In genomic region chr2:165838606-165839316, GRCm38 (mm10) we compare ENCODE assay signal across 14 mouse cellular contexts.
DNase-seq lines count a peak whose midpoint lies in the region; ATAC-seq lines count a peak whose summit lies in the region.
"Had no signal": no experiment of that assay in that cellular context is flagged by ENCODE, and none has a peak within 500 bp of the region (broad histone marks: within the 10 kb centered on the region; RNA-seq: fewer than 3 reads in every experiment).

No protein-coding gene starts in this region.

- H3K4me3 ChIP-seq in midbrain, embryonic 12.5 days, result no peak overlapping the region
- no peak overlapping the region for H3K4me3 ChIP-seq in midbrain, embryonic 10.5 days
- no peak overlapping the region for H3K4me3 ChIP-seq in forebrain, embryonic 16.5 days (replicated peaks; ENCODE audit: low read length)
- no peak overlapping the region for H3K4me3 ChIP-seq in midbrain, embryonic 13.5 days (replicated peaks)
- H3K4me3 ChIP-seq in intestine, embryonic 15.5 days (replicated peaks), result no peak overlapping the region
- H3K4me3 ChIP-seq: heart, embryonic 10.5 days; limb, embryonic 15.5 days had no signal

- peaks cover 99% of the 10 kb centered on the region for H3K36me3 ChIP-seq in midbrain, embryonic 12.5 days
- H3K36me3 ChIP-seq in midbrain, embryonic 10.5 days, result peaks cover 100% of the 10 kb centered on the region
- peaks cover 22% of the 10 kb centered on the region for H3K36me3 ChIP-seq in forebrain, embryonic 16.5 days (ENCODE audit: control insufficient read depth, insufficient read depth)
- H3K36me3 ChIP-seq in midbrain, embryonic 13.5 days, result peaks cover 92% of the 10 kb centered on the region
- peaks cover 74% of the 10 kb centered on the region for H3K36me3 ChIP-seq in intestine, embryonic 15.5 days

- ATAC-seq in midbrain, embryonic 12.5 days (ENCODE audit: low FRiP score, low read depth), result 0 out of 2 replicates have a peak, but pooled peaks have one; percentile 6
- ATAC-seq in forebrain, embryonic 16.5 days, result peak; percentile 71
- ATAC-seq in midbrain, embryonic 13.5 days, result peak; percentile 63; the same call in 1 of the 2 replicates
- no peak for ATAC-seq in intestine, embryonic 15.5 days

- H3K4me1 ChIP-seq in midbrain, embryonic 12.5 days, result peaks cover 11% of the 10 kb centered on the region; the same call in 1 of the 2 replicates
- no peaks in the 10 kb centered on the region for H3K4me1 ChIP-seq in midbrain, embryonic 10.5 days
- peaks cover 15% of the 10 kb centered on the region for H3K4me1 ChIP-seq in forebrain, embryonic 16.5 days (replicated peaks; ENCODE audit: control insufficient read depth, insufficient read depth, low read length)
- peaks cover 23% of the 10 kb centered on the region for H3K4me1 ChIP-seq in midbrain, embryonic 13.5 days (replicated peaks)
- no peaks in the 10 kb centered on the region for H3K4me1 ChIP-seq in intestine, embryonic 15.5 days (replicated peaks)

- WGBS in midbrain, embryonic 12.5 days, result 84% methylated on average over 23 of the region's 23 CpGs
- 94% methylated on average over 23 of the region's 23 CpGs for WGBS in midbrain, embryonic 10.5 days
- 53% methylated on average over 23 of the region's 23 CpGs for WGBS in forebrain, embryonic 16.5 days
- WGBS in midbrain, embryonic 13.5 days, result 60% methylated on average over 23 of the region's 23 CpGs
- WGBS in intestine, embryonic 15.5 days, result 90% methylated on average over 23 of the region's 23 CpGs

- no peak overlapping the region for H3K9ac ChIP-seq in midbrain, embryonic 12.5 days (replicated peaks)
- H3K9ac ChIP-seq in forebrain, embryonic 16.5 days (replicated peaks; ENCODE audit: low read depth, low read length), result no peak overlapping the region; the same call in 1 of the 2 replicates
- H3K9ac ChIP-seq in midbrain, embryonic 13.5 days (replicated peaks), result no peak overlapping the region
- H3K9ac ChIP-seq in intestine, embryonic 15.5 days, result no peak overlapping the region
- H3K9ac ChIP-seq: limb, embryonic 15.5 days had no signal

- no peaks in the 10 kb centered on the region for H3K9me3 ChIP-seq in midbrain, embryonic 12.5 days
- H3K9me3 ChIP-seq in midbrain, embryonic 10.5 days (replicated peaks), result no peaks in the 10 kb centered on the region
- no peaks in the 10 kb centered on the region for H3K9me3 ChIP-seq in forebrain, embryonic 16.5 days (ENCODE audit: control insufficient read depth, low read length)
- H3K9me3 ChIP-seq in midbrain, embryonic 13.5 days, result no peaks in the 10 kb centered on the region
- no peaks in the 10 kb centered on the region for H3K9me3 ChIP-seq in intestine, embryonic 15.5 days
- H3K9me3 ChIP-seq: heart, embryonic 10.5 days; limb, embryonic 15.5 days had no signal

- no peaks in the 10 kb centered on the region for H3K27me3 ChIP-seq in midbrain, embryonic 12.5 days
- H3K27me3 ChIP-seq in midbrain, embryonic 10.5 days (ENCODE audit: low read depth, poor library complexity, severe bottlenecking), result no peaks in the 10 kb centered on the region
- no peaks in the 10 kb centered on the region for H3K27me3 ChIP-seq in forebrain, embryonic 16.5 days (replicated peaks; ENCODE audit: control insufficient read depth, insufficient read depth, low read length)
- H3K27me3 ChIP-seq in midbrain, embryonic 13.5 days, result no peaks in the 10 kb centered on the region
- H3K27me3 ChIP-seq in intestine, embryonic 15.5 days (replicated peaks), result no peaks in the 10 kb centered on the region
- H3K27me3 ChIP-seq: limb, embryonic 15.5 days had no signal

- H3K27ac ChIP-seq in midbrain, embryonic 12.5 days (replicated peaks), result peak overlapping the region; percentile 54
- H3K27ac ChIP-seq in midbrain, embryonic 10.5 days (replicated peaks), result no peak overlapping the region
- H3K27ac ChIP-seq in forebrain, embryonic 16.5 days (ENCODE audit: low read length), result peak overlapping the region; percentile 74
- peak overlapping the region; percentile 59 for H3K27ac ChIP-seq in midbrain, embryonic 13.5 days
- H3K27ac ChIP-seq in intestine, embryonic 15.5 days, result no peak overlapping the region
- H3K27ac ChIP-seq: heart, embryonic 10.5 days; limb, embryonic 15.5 days had no signal

- H3K4me2 ChIP-seq in midbrain, embryonic 12.5 days (replicated peaks), result no peak overlapping the region
- H3K4me2 ChIP-seq in forebrain, embryonic 16.5 days (ENCODE audit: low read length), result no peak overlapping the region
- no peak overlapping the region for H3K4me2 ChIP-seq in midbrain, embryonic 13.5 days (replicated peaks)
- no peak overlapping the region for H3K4me2 ChIP-seq in intestine, embryonic 15.5 days (replicated peaks)
- H3K4me2 ChIP-seq: limb, embryonic 15.5 days had no signal

- DNase-seq in midbrain, embryonic 10.5 days (ENCODE audit: low spot score), result no peak
- DNase-seq in frontal cortex, adult 2 months (ENCODE audit: extremely low spot score in 1 of 2, low spot score in 1 of 2), result no peak
- DNase-seq in thymus, postnatal 25 days, result no peak
- DNase-seq: adrenal gland, postnatal 36 days; heart, postnatal 36 days; kidney, adult 2 months; lung, adult 2 months; right cerebral cortex, postnatal 14 days had no signal

Comparison
In these comparisons a context has a peak if more than half of its experiments do, and no peak if none do; other contexts are left out.
1. H3K27ac ChIP-seq: peak in midbrain, embryonic 12.5 days (single experiment), forebrain, embryonic 16.5 days (single experiment) and midbrain, embryonic 13.5 days (single experiment); none in midbrain, embryonic 10.5 days (single experiment) and intestine, embryonic 15.5 days (single experiment).